Mouse (Mus musculus): ENCODE measurements at regions not wholly inside any gene's neighbourhood (a gene's known extent, or its start where the extent isn't known, plus 50 kb on each side); places are given as distances from the start of the nearest gene placed in this dataset.
A peak's percentile ranks its signal among the peaks of the same experiment; 100 is the strongest.

DNA sequence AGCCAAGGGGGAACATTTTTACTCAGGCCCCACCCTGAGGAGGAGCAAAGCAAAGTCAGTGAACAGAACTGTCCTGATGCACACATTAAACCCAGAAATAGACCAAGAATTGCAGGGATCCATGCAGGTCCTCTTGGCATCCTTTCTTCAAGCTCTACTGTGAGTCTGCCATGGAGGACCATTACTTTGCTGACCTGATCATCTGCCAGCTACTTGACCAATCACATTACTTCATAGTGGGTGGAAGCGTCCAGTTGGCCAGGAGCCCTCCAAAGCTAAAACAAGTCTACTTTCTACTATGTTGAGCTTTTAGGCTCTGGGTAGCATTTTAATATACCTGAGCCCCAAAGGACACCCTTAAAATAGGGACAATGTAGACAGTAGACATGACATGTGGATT, 98.6 kb upstream of the Lgalsl start:
- DNase-seq (ENCODE audit: low read depth): no peak

DNA sequence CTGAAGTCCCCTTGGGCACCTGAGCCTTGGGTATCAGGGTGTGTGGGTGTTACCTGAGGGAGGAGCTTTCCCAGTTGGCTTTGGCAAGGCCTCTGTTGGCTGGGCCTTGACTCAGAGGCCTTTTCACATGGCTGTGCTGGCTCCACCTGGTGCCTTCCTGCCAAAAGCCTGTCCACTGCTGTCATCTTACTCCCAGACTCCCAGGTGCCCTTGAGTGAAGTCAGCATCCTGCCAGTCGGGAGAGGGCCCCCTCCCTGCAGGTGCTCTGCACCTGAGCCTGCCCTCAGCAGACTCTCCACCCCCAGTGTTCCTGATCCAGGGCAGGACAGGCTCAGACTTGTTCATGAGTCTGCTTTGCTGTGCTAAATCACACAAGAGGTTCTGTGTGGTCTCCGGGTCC, 99.2 kb upstream of the Lgalsl start:
- no peak for DNase-seq (ENCODE audit: low read depth)

DNA sequence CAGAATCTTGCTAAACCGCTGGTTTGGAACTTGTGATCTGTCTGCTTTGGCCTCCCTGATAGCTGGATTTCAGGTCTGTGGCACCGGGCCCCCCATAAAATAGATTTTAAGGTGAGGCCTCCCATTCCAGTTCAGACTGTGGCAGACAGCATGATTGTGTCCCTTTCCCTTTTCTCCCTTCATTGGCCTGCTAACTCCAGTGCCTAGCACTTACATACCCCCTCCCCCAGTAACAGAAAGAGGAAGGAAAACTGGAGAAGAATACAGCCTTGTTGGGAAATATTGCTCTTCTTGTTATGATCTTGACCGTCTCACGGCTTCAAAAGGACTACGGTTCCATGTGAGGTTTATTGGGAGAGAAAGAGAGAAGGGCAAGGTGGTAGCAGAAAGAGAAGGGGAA, 99.7 kb upstream of the Lgalsl start:
- DNase-seq (ENCODE audit: low read depth): no peak

DNA sequence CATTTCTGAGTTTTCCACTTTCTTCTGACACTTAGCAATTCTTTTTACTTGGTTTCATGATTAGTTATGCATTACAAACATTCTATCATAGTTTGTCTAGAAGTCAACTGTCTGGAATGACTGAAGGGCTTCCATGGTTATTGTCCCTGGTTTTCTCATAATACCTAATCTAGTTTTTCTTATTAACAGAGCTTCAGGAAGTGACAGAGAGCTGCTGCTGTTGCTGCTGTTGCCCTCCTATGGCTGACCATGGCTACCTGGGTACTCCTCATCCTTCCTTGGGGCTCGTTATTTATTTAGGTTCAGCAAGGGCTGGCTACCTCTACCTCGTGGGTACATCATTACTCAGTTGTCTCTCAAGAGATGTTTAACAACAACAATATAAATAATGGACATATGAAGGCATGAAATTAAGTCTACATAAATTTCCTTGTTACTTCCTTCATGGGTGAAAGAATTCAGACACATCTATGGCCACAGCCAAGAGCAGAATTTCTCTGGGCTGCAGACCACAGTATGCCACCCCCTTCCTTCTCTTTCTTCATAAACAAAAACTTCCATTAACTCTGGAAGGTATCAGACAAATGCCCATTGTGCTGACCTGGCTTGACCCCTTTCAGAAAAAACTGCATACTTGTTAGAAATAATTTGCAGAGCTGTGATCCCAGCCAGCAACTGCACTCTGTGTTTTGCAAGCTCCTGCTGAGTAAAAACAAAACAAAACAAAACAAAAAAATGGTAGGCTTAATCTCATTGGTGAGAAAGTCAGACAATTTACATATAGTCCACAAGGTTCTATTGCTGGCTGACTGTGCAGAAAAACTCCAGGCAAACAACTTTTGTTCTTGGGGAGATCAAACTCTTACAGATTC, 103.6 kb upstream of the Lgalsl start:
- DNase-seq (ENCODE audit: low read depth): no peak

- no peak for DNase-seq (ENCODE audit: low read depth)
Measured at GRCm38 (mm10) chr11:20935063-20935370, 104.2 kb upstream of the Lgalsl start.

- no peak for DNase-seq (ENCODE audit: low read depth)
Measured at GRCm38 (mm10) chr11:20935910-20936309, 105.1 kb upstream of the Lgalsl start.

GRCm38 (mm10) chr11:20936996-20937395, 106.1 kb upstream of the Lgalsl start:
- no peak for DNase-seq (ENCODE audit: low read depth)

- DNase-seq (ENCODE audit: low read depth): no peak
Measured at GRCm38 (mm10) chr11:20937942-20938341, 107.1 kb upstream of the Lgalsl start.

- DNase-seq (ENCODE audit: low read depth): no peak
Measured at GRCm38 (mm10) chr11:20939644-20940043, 108.8 kb upstream of the Lgalsl start.

- no peak for DNase-seq (ENCODE audit: low read depth)
Measured at GRCm38 (mm10) chr11:20941546-20941945, 110.7 kb upstream of the Lgalsl start.

DNA sequence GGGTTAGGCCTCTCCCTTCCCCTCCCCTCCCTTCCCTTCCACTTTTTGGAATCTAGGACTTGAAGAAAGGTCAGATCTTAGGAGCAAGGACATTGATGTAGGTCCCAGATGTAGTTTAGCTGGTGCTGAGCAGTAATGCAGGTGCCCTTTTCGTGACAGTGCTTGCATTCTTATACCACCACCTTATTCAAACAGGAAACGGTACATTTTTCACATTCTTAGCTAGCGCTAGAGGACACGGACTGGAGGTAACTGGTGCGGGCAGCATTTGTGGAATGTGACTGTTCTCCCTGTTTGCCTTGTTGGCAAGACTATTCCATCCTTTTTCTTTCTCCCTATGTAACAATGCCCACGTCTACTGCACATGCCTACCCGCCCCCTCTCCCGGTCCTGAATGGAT, 124.7 kb upstream of the Lgalsl start:
- DNase-seq (ENCODE audit: low read depth): no peak

- DNase-seq (ENCODE audit: low read depth): no peak
Measured at GRCm38 (mm10) chr11:20957766-20958165, 126.9 kb upstream of the Lgalsl start.

DNA sequence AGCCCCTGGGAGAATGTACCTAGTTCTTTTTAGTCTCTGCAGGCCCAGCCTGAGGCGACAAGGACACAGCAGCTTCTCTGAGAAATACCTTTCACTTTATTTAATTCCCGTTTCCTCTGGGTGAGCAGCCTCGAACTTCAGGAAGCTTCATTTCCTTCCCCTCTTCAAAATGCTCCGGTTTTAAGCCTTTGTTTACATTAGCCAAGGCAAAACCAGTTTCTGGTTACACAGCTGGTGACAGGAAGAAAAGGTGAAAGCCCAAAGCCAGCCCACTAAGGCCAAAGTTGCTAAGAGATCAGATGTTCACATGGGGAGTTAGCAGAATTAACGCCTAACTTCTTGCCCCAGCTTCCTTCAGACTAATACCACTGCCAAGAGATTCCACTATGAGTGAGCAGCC, 127.4 kb upstream of the Lgalsl start:
- no peak for DNase-seq (ENCODE audit: low read depth)

DNA sequence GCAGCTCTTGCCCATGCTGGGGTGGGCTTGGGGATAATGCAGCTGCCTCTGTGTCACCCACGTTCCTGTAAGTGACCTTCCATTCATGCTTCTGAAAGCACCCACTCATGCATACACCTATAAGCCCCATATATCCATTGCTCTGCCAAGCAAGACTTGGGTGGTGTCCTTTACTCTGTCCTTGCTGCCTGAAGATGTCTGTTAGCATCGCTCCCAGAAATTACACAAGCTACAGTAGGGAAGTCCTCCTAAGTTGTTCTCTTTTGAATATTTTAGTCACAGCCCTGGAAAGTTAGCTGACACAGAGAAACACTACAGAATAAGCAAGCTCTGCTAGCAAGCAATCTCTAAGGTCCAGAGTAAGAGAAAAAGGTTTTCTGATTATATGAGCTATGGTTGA, 129.2 kb upstream of the Lgalsl start:
- no peak for DNase-seq (ENCODE audit: low read depth)

DNA sequence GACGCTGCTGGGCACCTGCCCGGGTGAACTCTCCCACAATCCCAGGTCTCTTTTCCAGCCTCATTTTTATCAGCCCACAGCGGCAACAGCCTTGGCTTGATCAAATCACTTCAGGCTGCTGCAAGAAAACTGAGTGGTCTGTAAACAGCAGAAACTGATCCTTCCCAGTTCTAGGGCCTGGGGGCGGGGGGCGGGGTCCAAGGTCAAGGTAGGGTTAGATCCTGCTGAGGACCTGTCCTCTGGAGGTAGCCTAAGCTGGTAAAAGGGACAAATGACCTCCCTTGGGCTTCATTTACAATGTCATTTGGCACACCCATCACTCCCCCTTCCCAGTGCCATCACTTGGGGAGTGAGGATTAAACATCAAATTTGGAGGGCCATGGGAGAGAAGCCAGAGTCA, 129.9 kb upstream of the Lgalsl start:
- DNase-seq (ENCODE audit: low read depth): no peak

- no peak for DNase-seq (ENCODE audit: low read depth)
Measured at GRCm38 (mm10) chr11:20961626-20962025, 129.5 kb upstream of the Peli1 start.

DNA sequence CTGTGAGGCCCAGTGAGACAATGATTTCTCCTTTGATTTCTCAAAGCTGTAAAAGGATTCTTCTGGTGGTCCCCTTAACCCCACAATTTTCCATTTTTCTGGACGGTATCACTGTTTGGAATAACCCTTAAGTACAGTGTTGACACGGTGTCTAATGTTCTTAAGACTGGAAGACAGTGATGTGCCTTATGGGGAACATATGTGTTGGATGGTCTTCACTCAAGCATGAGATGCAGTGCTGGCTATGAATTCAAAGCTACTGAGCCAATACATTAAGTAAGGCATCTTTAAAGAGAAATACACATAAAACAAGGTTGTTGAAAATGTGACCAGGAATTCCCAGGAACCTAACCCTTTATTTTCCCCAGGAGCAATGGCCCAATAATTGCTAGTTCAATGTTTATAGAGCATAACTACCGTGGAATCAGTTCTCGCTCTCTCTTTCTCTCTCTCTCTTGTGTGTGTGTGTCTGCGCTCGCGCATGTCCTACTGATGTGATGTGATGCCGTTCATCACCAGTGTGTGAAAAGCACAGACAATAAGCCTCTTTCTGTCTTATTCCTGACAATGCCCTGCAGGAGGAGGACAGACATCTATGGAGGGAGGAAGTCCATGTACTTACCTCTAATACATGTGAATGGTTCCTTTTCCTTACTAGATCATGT, 125.4 kb upstream of the Peli1 start:
- DNase-seq (ENCODE audit: low read depth): no peak

DNA sequence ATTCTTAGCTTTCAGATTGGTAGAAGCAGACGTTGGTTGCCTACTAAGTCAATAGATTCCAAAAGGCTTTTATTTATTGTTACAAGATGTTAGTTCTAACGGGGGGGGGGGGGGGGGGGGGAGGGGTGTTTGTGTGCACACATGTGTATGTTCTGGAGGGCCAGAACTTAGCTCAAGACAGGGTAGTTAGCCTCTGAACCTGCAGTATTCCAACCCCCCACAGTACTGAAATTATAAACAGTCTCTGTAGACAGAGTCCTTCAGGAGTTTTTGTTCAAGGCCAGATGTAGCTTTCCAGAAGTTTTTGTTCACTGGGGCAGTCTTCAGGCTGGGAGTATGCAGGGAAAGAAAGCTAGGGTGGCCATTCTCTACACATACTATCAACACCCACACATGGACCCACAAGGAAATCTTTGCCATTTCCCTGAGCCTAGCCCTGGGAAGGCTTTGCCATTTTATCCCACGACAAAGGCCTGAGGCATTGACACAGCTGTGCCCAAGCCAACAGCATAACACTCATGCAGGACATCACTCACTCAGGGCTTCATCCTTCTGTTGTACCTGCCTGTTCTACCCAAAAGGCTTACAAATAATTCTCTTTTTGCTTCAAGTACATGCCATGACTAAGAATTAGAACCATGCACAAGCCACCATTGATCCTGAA, 123.6 kb upstream of the Peli1 start:
- DNase-seq (ENCODE audit: low read depth): no peak

DNA sequence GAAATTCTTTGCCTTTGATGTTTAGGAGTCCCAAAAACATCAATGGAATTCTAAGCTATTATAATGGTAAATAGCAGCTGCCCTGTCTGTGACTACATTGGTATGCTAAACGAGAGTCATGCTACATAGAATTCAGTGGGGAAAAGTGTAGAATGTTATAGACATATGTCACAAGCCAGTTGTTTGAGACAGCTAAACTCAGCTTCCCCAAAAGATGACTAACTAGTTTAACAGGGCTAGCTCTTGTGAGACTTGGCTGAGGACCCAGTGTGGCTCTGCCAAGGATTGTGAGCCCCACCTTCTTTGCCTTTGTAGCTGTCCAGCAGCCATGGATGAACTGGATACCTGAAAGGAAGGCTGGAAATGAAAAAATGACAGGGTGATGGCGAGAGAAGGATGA, 122.8 kb upstream of the Peli1 start:
- peak; percentile 32 for DNase-seq (ENCODE audit: low read depth)

DNA sequence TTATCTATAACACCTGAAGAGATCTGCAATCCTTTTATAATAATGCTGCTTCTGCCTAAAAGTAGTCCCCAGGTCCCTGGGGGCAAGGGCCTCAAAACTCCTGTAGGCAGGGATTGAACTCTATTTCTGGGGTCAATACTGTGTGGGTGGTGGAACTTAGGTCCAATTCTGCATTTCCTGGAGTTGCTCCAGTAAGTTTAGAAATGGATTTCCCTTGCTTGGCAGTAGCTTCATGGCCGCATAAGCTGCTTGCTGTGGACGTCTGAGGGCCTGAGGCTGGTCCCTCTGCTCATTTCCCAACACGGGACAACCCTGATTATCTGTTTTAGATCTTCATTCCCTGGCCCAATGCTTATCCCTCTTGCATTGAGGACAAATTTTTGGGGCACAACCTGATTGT, 118.0 kb upstream of the Peli1 start:
- DNase-seq (ENCODE audit: low read depth): no peak

DNA sequence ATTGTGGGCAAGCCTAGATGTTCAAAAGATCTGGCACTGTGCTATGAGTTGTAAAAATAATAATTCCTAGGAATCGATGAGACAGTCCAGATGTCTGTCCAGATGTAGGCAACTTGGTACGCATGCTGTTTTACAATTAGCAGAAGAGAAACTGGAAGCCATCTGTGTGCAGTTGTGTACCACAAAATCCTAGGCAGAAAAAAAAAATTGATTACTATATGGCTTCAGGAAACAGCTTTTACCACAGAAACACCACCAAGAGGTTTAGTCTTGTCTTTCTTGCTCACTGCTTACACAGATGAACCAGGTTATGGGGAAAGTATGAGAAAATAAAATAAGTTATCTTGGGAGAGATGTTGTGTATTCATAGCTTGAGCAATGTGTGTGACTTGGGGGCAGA, 109.5 kb upstream of the Peli1 start:
- no peak for DNase-seq (ENCODE audit: low read depth)

GRCm38 (mm10) chr11:20982010-20982409, 109.1 kb upstream of the Peli1 start:
- DNase-seq (ENCODE audit: low read depth): no peak

DNA sequence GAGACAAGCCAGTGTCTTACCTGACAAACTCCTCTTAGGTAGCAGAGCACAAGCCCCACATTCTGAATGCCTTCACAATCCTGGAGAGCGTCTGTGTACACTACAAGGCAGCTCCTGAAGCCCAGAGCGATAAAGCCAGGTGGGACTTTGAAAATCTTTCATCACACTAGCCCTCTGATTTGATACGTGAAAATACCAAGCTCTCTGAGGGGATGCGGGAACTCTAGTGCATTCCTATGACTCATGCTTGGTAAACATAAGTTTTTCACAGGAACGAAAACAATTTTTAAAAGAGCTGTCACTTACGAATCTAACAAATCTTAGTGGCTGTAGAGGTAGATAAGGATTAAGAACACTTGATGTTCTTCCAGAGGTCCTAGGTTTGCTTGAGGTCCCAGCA, 108.6 kb upstream of the Peli1 start:
- no peak for DNase-seq (ENCODE audit: low read depth)
